Mouse (Mus musculus) kidney, postnatal 0 days (tissue): ENCODE data around the gene Mef2d. TPM values are rescaled to one million over a fixed set of nuclear protein-coding genes. Genes with fewer than 3 reads are reported as not detected.

Experiments used
- ATAC-seq: fragments of 200-750 bp; cut with Nextera tagmentation; replicated peaks from 2 replicates; pipeline ENCODE4 v1.8.0; 2017; ENCODE audit warnings: low read depth, moderate number of reproducible peaks, moderate TSS enrichment, moderate library complexity; ENCODE audit not compliant: low FRiP score
- DNase-seq: peaks from one replicate; pipeline ENCODE4 v3.0.0-alpha.2; 2016; ENCODE audit warnings: low spot score
- H3K27ac ChIP-seq: fragments of 300-500 bp; sonication (generic); 2 replicates; pipeline ENCODE4 v1.5.1; 2014; ENCODE audit warnings: mild to moderate bottlenecking
- H3K27me3 ChIP-seq: fragments of 300-500 bp; sonication (generic); 2 replicates; pipeline ENCODE4 v1.6.1; 2014; ENCODE audit warnings: low read length, mixed read lengths; ENCODE audit not compliant: insufficient read depth
- H3K36me3 ChIP-seq: fragments of 300-500 bp; sonication (generic); 2 replicates; pipeline ENCODE4 v1.6.1; 2014; ENCODE audit warnings: low read length, mixed read lengths; ENCODE audit not compliant: insufficient read depth
- H3K4me1 ChIP-seq: fragments of 300-500 bp; sonication (generic); replicated peaks from 2 replicates; pipeline ENCODE4 v1.6.1; 2014; ENCODE audit warnings: antibody characterized with exemption, low read length, mixed read lengths; ENCODE audit not compliant: insufficient read depth
- H3K4me2 ChIP-seq: fragments of 300-500 bp; sonication (generic); 2 replicates; pipeline ENCODE4 v1.6.1; 2014; ENCODE audit warnings: mild to moderate bottlenecking, low read length, moderate library complexity, mixed read lengths
- H3K4me3 ChIP-seq: fragments of 300-500 bp; sonication (generic); replicated peaks from 2 replicates; pipeline ENCODE4 v1.5.1; 2014; ENCODE audit warnings: low read depth, low read length
- H3K9ac ChIP-seq: fragments of 300-500 bp; sonication (generic); 2 replicates; pipeline ENCODE4 v1.6.1; 2014; ENCODE audit warnings: low read depth, low read length
- H3K9me3 ChIP-seq: fragments of 300-500 bp; sonication (generic); replicated peaks from 2 replicates; pipeline ENCODE4 v1.6.1; 2016; ENCODE audit warnings: low read length, inconsistent platforms, mixed read lengths
- CTCF ChIP-seq: IDR thresholded peaks from 2 replicates; pipeline ENCODE4 v1.5.1; 2016; ENCODE audit warnings: antibody characterized with exemption, low read depth, mild to moderate bottlenecking, moderate library complexity
- WGBS: fragments of 180-500 bp; shearing (Covaris S2); extraction: QIAGEN DNeasy Blood & Tissue Kit; methylation state at CpG from one replicate; pipeline ENCODE4 v1.1.7; 2014; 5-methylcytosine and 5-hydroxymethylcytosine counted together
- polyA plus RNA-seq: library from polyadenylated mRNA; unstranded; fragments of >200 nt; fragmentation: Nextera tagmentation; extraction: Ambion mirVana; gene quantifications from 2 replicates; pipeline ENCODE4 v1.2.1, GENCODE M21; 2015

The Mef2d gene
- polyA plus RNA-seq, 1 experiment from 2014 or later, result 16.2 TPM

DNA sequence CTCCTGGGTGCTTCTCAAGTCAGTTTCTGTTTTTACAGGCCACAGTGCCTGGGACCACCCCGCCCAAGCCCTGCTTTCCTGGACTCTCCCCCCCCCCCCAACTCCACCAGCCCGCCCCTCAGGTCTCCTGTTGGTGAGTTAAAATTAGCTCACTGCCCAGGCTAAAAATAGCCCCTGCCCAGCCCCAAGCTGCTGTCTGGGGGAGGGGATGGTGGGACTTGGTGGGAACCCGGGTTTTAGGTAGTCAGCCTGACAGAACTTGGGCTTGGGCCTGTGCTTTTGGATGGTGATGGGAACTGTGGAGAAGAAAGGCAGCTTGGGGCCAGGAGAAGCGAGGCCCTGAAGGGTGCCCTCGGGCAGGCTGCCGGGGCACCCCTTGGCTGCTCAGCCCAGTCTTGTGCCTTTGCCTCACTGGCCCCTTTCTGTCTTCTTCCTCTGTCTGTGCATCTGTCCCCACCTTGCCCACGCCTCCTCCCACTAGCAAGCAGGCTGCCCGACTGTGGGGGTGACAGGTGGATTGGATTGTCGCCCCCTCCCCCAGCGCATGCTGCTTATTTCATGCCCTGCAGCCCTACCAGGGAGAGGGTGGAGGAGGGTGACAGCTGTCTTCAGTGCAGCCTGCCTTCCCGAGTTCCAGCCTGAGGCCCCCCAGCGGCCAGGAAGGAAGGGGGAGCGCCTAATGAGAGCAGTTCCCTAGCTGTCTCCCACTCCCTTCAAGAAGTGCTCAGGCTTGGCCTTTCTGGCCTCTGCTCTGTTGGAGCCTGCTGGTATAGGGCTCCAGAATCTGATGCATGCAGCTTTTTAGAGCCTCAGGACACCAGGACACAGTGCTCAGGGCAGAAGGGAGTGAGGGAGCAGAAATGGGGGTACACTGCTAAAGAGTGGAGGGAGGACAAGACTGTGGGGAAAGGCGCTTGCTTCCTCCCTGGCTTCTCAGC, 8.2 kb downstream of the Mef2d start:
- Histone ChIP-seq H3K9me3 (no peaks in the 10 kb centered on the region), H3K27me3 (no peaks in the 10 kb centered on the region), H3K4me2 (peak overlapping the region; percentile 40), H3K27ac (peak overlapping the region; percentile 47), H3K36me3 (no peaks in the 10 kb centered on the region), H3K4me1 (peaks cover 43% of the 10 kb centered on the region), H3K9ac (peak overlapping the region; percentile 44; the same call in 1 of the 2 replicates), H3K4me3 (no peak overlapping the region)
- DNase-seq (peak; percentile 51), ATAC-seq (0 out of 2 replicates have a peak, but pooled peaks have one; percentile 33)
- WGBS, result 17% methylated on average over 13 of the region's 14 CpGs
- TF ChIP-seq CTCF, result peak; percentile 43

DNA sequence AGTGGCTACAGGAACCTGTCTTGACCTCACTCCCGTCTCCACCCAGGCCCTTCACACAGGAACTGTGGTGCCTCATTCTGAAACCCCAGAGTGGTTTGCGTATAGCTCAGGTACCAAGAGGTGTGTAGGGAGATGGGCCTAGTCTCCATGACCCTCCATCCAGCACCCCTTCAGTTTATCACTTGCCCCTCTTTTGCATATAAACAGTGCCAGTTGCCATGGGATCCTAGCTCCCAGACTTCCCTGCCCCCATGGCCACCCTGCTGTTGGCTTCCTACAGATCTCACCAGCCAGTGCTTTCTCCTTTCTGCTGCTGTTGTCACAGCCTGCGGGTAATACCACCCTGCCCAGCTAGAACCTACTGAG, 8.8 kb downstream of the Mef2d start:
- no peaks in the 10 kb centered on the region for H3K9me3 ChIP-seq
- peaks cover 2% of the 10 kb centered on the region; the same call in 1 of the 2 replicates for H3K36me3 ChIP-seq
- DNase-seq, result no peak
- H3K4me2 ChIP-seq, result no peak overlapping the region
- H3K27me3 ChIP-seq, result no peaks in the 10 kb centered on the region
- 74% methylated on average over 3 of the region's 3 CpGs for WGBS
- H3K4me3 ChIP-seq, result no peak overlapping the region
- H3K27ac ChIP-seq, result peak overlapping the region; percentile 47; the same call in 1 of the 2 replicates
- no peak for TF ChIP-seq CTCF
- peaks cover 37% of the 10 kb centered on the region for H3K4me1 ChIP-seq
- no peak overlapping the region; the same call in 1 of the 2 replicates for H3K9ac ChIP-seq
- no peak for ATAC-seq

DNA sequence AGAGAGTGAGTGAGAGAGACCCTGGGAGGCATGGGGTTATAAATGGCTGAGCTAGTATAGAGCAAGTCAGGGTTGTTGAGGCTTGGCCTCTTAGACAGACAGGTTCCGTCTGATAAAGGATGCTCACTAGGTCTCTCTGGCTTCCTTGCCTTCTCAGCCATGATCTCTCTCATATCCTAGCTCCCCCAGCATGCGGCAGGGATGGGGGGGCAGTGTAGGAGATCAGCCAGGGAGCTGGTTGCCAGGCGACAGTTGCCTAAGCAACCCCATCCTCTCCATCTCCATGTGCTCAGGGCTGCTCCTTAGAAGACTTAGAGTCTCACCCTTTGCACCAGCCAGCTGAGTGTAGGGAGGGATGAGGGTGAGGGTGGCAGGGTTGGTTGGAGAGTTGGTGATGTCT, 9.9 kb downstream of the Mef2d start:
- no peaks in the 10 kb centered on the region for H3K27me3 ChIP-seq

DNA sequence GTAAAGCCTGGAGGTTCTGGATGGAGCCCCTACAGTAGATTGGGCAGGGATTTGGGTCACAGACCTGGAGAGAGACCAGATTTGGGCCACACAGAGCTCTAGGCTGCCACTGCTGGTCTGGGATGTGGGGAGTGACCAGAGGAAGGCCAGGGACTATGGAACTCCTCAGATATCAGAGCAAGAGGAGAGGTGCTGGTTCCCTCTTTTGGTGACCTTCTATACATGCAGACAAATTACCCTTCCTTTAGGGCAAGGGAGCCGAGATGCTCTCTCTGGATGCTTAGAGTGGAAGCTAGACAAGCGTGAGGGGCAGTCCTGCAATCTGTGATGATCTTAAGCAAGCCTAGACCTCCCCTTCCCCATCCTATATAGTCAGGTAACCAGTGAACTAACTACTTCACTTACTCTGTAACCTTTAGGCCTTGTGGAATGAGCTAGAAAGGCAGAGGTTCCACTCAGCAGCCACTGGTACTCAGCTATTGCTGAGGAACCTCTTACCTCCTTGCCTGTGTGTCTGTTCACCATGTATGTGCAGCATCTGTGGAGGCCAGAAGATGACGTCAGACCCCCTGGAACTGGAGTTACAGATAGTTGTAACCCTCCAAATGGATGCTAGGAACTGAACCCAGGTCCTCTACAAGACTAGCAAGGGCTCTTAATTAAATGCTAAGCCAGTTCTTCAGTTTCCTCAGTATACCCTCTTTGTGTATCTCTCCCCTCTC, 11.3 kb downstream of the Mef2d start:
- no peak for DNase-seq
- Histone ChIP-seq H3K9ac (no peak overlapping the region), H3K9me3 (no peaks in the 10 kb centered on the region), H3K27me3 (no peaks in the 10 kb centered on the region), H3K27ac (no peak overlapping the region), H3K4me1 (peaks cover 23% of the 10 kb centered on the region), H3K4me2 (no peak overlapping the region), H3K4me3 (no peak overlapping the region), H3K36me3 (peaks cover 17% of the 10 kb centered on the region)
- 86% methylated on average over 3 of the region's 3 CpGs for WGBS
- peak; percentile 29; the same call in 1 of the 2 replicates for TF ChIP-seq CTCF
- ATAC-seq, result no peak

More for the DNA sequence above, 9.9 kb downstream of the Mef2d start:
- whole genome bisulfite sequencing, result 78% methylated on average over 3 of the region's 3 CpGs
- peaks cover 12% of the 10 kb centered on the region for H3K36me3 ChIP-seq
- no peak overlapping the region for H3K4me2 ChIP-seq
- TF ChIP-seq CTCF, result no peak
- no peak overlapping the region for H3K9ac ChIP-seq
- peaks cover 26% of the 10 kb centered on the region for H3K4me1 ChIP-seq
- no peak for ATAC-seq
- no peak for DNase-seq
- no peak overlapping the region for H3K4me3 ChIP-seq
- H3K27ac ChIP-seq, result no peak overlapping the region
- H3K9me3 ChIP-seq, result no peaks in the 10 kb centered on the region

DNA sequence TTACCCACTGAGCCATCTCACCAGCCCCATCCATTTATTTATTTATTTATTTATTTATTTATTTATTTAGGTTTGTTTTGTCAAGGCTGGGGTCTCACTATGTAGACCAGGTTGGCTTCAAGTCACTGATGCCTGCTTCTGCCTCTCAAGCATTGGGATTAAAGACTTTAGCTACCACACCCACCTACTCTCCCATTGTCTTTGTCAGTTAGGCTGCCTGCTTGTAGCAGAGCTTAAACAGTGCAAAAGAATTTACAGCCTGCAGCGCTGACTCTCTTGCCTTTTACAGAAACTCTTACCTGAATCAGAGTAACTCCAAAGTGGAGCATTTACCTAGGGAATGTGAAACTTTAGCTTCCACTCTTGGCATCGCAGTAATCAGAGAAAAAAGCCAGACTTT, 12.1 kb downstream of the Mef2d start:
- Histone ChIP-seq H3K4me2 (no peak overlapping the region), H3K36me3 (peaks cover 24% of the 10 kb centered on the region), H3K9ac (no peak overlapping the region), H3K4me3 (no peak overlapping the region), H3K4me1 (peaks cover 15% of the 10 kb centered on the region), H3K9me3 (no peaks in the 10 kb centered on the region), H3K27me3 (no peaks in the 10 kb centered on the region), H3K27ac (no peak overlapping the region)
- TF ChIP-seq CTCF, result no peak
- DNase-seq (no peak), ATAC-seq (no peak)
- WGBS, result 80% methylated on average over 2 of the region's 2 CpGs

DNA sequence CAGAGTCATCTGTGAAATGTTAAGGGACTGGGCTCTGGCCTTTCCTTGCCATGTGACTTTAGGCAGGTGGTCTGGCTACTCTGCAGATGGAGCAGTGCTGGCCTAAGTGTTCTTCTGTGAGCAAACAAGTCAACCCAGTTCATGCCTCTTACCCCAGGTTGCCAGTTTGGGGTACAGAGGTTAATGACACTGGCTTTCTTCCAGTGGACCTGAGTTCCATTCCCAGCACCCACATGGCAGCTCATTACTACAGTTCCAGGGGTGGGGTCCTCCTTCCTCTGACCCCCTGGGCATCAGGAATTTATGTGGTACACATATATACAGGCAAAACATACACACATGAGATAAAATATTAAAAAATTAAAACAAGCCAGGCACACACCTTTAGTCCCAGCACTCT, 14.6 kb downstream of the Mef2d start:
- H3K9me3 ChIP-seq, result no peaks in the 10 kb centered on the region
- no peak overlapping the region for H3K9ac ChIP-seq
- no peaks in the 10 kb centered on the region for H3K27me3 ChIP-seq
- DNase-seq (no peak), ATAC-seq (no peak)
- H3K4me3 ChIP-seq, result no peak overlapping the region
- no peaks in the 10 kb centered on the region for H3K4me1 ChIP-seq
- peaks cover 48% of the 10 kb centered on the region for H3K36me3 ChIP-seq
- H3K4me2 ChIP-seq, result no peak overlapping the region
- TF ChIP-seq CTCF, result no peak
- H3K27ac ChIP-seq, result no peak overlapping the region
